Mouse (Mus musculus) lung, postnatal 36 days (tissue): ENCODE measurements around the gene Ddx25.

ENCODE experiments used
- DNase-seq: peaks from one replicate; pipeline ENCODE4 v3.0.0; 2022; ENCODE audit warnings: mixed read lengths

The Ddx25 gene

GRCm38 (mm10) chr9:35493033-35493732, 65.1 kb downstream of the Ddx25 start:
- DNase-seq: no peak

GRCm38 (mm10) chr9:35491109-35491866, 67.0 kb downstream of the Ddx25 start:
- no peak for DNase-seq

GRCm38 (mm10) chr9:35488496-35488895, 69.8 kb downstream of the Ddx25 start:
- DNase-seq: no peak
